Mouse (Mus musculus) brain, embryonic 14.5 days (tissue): ENCODE data around the gene Tsen34. TPM values are rescaled to one million over a fixed set of nuclear protein-coding genes. Genes with fewer than 3 reads are reported as not detected.
"Not testable (repeated sequence)": the region's sequence is repeated elsewhere in the genome, so short reads cannot be mapped to it uniquely, and the experiment has no call there.

Experiments used
- DNase-seq: peaks from one replicate; pipeline ENCODE4 v3.0.0-alpha.2; 2011; ENCODE audit warnings: low read depth
- CTCF ChIP-seq: fragments of 200-500 bp; IDR thresholded peaks from 2 replicates; pipeline ENCODE4 v1.5.1; 2012; ENCODE audit warnings: inconsistent platforms, mild to moderate bottlenecking, moderate library complexity, borderline replicate concordance; ENCODE audit not compliant: insufficient read depth, insufficient read length; ENCODE audit errors: extremely low read depth
- POLR2A ChIP-seq: fragments of 200-500 bp; IDR thresholded peaks from 2 replicates; pipeline ENCODE4 v1.6.1; 2012; ENCODE audit warnings: mild to moderate bottlenecking, inconsistent platforms, borderline replicate concordance; ENCODE audit not compliant: poor library complexity, insufficient read depth, insufficient read length, severe bottlenecking; ENCODE audit errors: extremely low read depth
- polyA plus RNA-seq: library from polyadenylated mRNA; depleted of rRNA; stranded (reverse); fragments of >200 nt; gene quantifications from 2 replicates; pipeline ENCODE4 v1.2.3, GENCODE M21; 2012

Tsen34 gene
- polyA plus RNA-seq, 1 experiment, result 190 TPM

DNA sequence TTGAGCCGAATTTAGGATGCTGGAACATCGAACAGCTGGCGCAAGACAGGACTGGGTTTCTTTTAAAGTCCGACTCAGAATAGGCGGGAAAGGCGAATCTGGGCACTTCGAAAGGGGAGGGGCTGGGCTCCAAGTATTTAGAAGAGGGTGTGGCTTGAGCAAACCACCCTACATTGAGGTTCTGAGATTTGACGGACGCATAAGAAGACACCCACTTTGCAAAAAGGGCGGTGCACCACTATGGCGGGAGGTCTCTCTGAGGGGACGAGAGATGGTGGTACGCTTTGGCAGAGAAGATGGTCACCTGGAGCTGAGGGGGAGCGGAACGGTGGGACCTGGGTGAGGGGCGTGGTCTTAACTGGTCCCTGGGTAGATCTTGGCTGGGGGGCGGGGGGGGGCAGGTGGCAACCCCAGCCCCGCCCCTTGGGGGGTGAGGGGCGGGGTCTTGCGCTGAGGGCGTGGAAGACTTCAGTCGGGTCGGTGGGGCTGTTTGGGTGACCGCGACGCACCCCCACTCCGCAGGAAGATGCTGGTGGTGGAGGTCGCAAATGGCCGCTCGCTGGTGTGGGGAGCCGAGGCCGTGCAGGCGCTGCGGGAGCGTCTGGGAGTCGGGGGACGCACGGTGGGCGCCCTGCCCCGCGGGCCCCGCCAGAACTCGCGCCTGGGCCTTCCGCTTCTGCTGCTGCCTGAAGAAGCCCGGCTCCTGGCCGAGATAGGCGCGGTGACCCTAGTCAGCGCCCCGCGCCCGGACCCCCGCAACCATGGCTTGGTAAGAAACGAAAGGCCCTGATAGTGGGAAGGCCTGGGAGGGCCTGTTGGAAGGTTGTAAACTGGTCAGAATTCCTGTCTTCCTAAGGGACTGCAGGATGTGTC, 1.6 kb downstream of the Tsen34 start:
- DNase-seq, result peak; percentile 93
- no peak for TF ChIP-seq POLR2A
- no peak for TF ChIP-seq CTCF

DNA sequence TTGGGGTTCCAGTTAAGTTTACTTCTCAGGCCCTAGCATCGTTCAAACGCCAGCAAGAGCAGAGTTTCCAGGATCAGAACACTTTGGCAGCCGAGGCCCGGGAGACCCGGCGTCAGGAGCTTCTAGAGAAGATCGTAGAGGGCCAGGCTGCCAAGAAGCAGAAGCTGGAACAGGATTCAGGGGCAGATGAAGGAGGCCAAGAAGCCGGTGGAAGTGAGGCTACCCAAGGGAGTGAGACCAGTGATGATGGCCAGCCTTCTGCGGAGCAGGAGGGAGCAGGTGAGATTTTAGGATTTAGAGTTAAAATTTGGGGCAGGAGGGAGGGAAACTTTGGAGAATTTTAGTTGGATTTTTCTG, 2.3 kb downstream of the Tsen34 start:
- not testable (repeated sequence) for DNase-seq

GRCm38 (mm10) chr7:3698471-3698870, 5.8 kb downstream of the Tsen34 start:
- DNase-seq, result no peak
- TF ChIP-seq CTCF, result no peak
- no peak for TF ChIP-seq POLR2A

GRCm38 (mm10) chr7:3703148-3703878, 10.7 kb downstream of the Tsen34 start:
- no peak for TF ChIP-seq CTCF
- no peak for TF ChIP-seq POLR2A

DNA sequence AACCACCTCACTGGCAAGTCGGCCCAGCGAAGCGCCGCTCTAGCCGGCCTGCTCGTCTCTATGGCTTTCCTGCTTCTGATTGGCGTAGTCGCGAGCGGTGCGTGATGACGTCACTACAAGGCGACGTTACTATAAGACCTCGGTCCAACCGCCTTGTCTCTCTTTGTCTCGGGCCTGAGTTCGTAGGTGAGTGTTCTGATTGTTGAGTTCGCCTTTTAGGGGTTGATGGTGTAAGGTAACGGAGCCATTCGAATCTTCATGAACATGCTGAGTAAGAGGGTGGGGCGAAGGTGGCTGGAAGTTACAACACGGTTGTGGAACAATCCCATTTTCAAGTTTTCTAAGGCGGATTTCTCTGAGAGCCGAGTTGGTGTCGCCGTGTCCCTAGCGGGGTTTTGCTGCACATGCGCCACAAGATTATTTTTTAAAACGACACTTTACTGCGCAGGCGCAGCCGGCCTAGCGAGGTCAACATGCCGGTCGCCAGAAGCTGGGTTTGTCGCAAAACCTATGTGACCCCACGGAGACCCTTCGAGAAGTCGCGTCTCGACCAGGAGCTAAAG, 11.3 kb downstream of the Tsen34 start, which contains the start of gene Rps9:
Rps9 (plus strand) TSS at position 115 of the 563 bp plus-strand sequence.
- DNase-seq, result peak; percentile 99
- TF ChIP-seq POLR2A (peak; percentile 77; the same call in 1 of the 2 replicates), CTCF (peak; percentile 26; the same call in 1 of the 2 replicates)

More at GRCm38 (mm10) chr7:3703148-3703878, 10.7 kb downstream of the Tsen34 start:
- no peak for DNase-seq

DNA sequence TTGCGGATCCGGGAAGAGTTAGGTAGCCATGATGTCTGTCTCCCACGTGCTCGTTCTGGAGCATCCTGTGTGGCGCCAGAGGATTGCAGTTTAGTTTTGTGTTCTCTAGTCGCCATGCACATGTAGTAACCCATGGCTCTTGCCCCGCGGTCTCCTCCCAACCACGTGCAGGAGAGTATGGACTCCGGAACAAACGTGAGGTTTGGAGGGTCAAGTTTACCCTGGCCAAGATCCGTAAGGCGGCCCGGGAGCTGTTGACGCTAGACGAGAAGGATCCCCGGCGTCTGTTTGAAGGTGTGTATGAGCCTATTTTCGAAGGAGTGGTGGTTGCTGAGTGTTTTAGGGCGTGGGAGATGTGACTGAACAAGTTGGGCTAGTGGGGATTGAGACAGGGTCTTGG, 11.8 kb downstream of the Tsen34 start:
- DNase-seq, result no peak
- TF ChIP-seq CTCF (no peak), POLR2A (no peak)

- not testable (repeated sequence) for DNase-seq
Observed at GRCm38 (mm10) chr7:3705461-3705860, 12.8 kb downstream of the Tsen34 start.

GRCm38 (mm10) chr7:3705911-3706310, 13.2 kb downstream of the Tsen34 start:
- no peak for DNase-seq
- TF ChIP-seq POLR2A (no peak), CTCF (no peak)

- TF ChIP-seq POLR2A, result no peak
- no peak for TF ChIP-seq CTCF
- DNase-seq, result no peak
Observed at GRCm38 (mm10) chr7:3706343-3706934, 13.8 kb downstream of the Tsen34 start.

GRCm38 (mm10) chr7:3707027-3707426, 14.4 kb downstream of the Tsen34 start:
- DNase-seq, result no peak
- no peak for TF ChIP-seq POLR2A
- no peak for TF ChIP-seq CTCF

- no peak for DNase-seq
- TF ChIP-seq CTCF, result no peak
- TF ChIP-seq POLR2A, result no peak
Observed at GRCm38 (mm10) chr7:3707568-3708413, 15.1 kb downstream of the Tsen34 start.

GRCm38 (mm10) chr7:3708447-3708980, 15.9 kb downstream of the Tsen34 start:
- DNase-seq, result not testable (repeated sequence)
